In genomic region chr2:103275316-103275960, GRCm38 (mm10) we compare ENCODE assay signal across 15 mouse cellular contexts. TPM values are rescaled to one million over a fixed set of nuclear protein-coding genes. Genes with fewer than 3 reads are reported as not detected.
"Had no signal": no experiment of that assay in that cellular context is flagged by ENCODE, and none has a peak within 500 bp of the region (broad histone marks: within the 10 kb centered on the region; RNA-seq: fewer than 3 reads in every experiment).

No protein-coding gene starts in this region.

- ATAC-seq: midbrain, embryonic 16.5 days had no signal

- H3K4me3 ChIP-seq: midbrain, embryonic 10.5 days; midbrain, embryonic 12.5 days; myocyte; neural tube, embryonic 13.5 days; neural tube, embryonic 15.5 days had no signal

- H3K4me2 ChIP-seq: lung, embryonic 14.5 days; midbrain, embryonic 12.5 days; neural tube, embryonic 13.5 days; neural tube, embryonic 15.5 days had no signal

- H3K27ac ChIP-seq: midbrain, embryonic 10.5 days; midbrain, embryonic 12.5 days; neural tube, embryonic 13.5 days; neural tube, embryonic 15.5 days had no signal

- H3K4me1 ChIP-seq: midbrain, embryonic 10.5 days; midbrain, embryonic 12.5 days; neural tube, embryonic 13.5 days; neural tube, embryonic 15.5 days had no signal

- H3K36me3 ChIP-seq: midbrain, embryonic 10.5 days; midbrain, embryonic 12.5 days; neural tube, embryonic 13.5 days; neural tube, embryonic 15.5 days had no signal

- DNase-seq: lung, embryonic 14.5 days; midbrain, embryonic 14.5 days; retina, postnatal 1 day; right cerebral cortex, postnatal 4 days; spleen, adult 18-20 months; thymus, adult 18-20 months; thymus, postnatal 25 days; thymus, postnatal 4 days had no signal

- H3K27me3 ChIP-seq: midbrain, embryonic 12.5 days; neural tube, embryonic 13.5 days; neural tube, embryonic 15.5 days had no signal

- H3K9ac ChIP-seq: lung, embryonic 14.5 days; midbrain, embryonic 12.5 days; neural tube, embryonic 13.5 days; neural tube, embryonic 15.5 days had no signal

- H3K9me3 ChIP-seq: midbrain, embryonic 10.5 days; midbrain, embryonic 12.5 days; neural tube, embryonic 13.5 days; neural tube, embryonic 15.5 days had no signal

RNA-seq across cellular contexts. Expression of gene Ehf, which starts 27.6 kb away (rescaled TPM):
- total RNA-seq: megakaryocyte-erythroid progenitor cell, adult 5-6 weeks had no signal
- polyA plus RNA-seq: midbrain, embryonic 10.5 days; midbrain, embryonic 12.5 days; midbrain, embryonic 14.5 days; myocyte; neural tube, embryonic 15.5 days had no signal
